Mouse (Mus musculus) E14TG2a.4 (cell line): Measurements from ENCODE around the gene Homez.

Source experiments
- CTCF ChIP-seq: conservative IDR thresholded peaks from 2 replicates; pipeline ENCODE4 v1.5.1; 2014; ENCODE audit warnings: low read length
- NANOG ChIP-seq: IDR thresholded peaks from 2 replicates; pipeline ENCODE4 v1.6.1; 2014; ENCODE audit warnings: borderline replicate concordance, low read length, mixed read lengths
- POU5F1 ChIP-seq: IDR thresholded peaks from 2 replicates; pipeline ENCODE4 v1.6.1; 2014; ENCODE audit warnings: low read length, borderline replicate concordance

GRCm38 (mm10) chr14:54855726-54856125 lies 15.0 kb downstream of the Homez start:
- TF ChIP-seq CTCF: no peak
- no peak for TF ChIP-seq POU5F1
- TF ChIP-seq NANOG: no peak
